Mouse (Mus musculus): ENCODE measurements around the gene Pla2g4b. TPM values are rescaled to one million over a fixed set of nuclear protein-coding genes. Genes with fewer than 3 reads are reported as not detected.

Pla2g4b gene
- polyA plus RNA-seq, 1 experiment from 2014 or later, result 3.6 TPM

DNA sequence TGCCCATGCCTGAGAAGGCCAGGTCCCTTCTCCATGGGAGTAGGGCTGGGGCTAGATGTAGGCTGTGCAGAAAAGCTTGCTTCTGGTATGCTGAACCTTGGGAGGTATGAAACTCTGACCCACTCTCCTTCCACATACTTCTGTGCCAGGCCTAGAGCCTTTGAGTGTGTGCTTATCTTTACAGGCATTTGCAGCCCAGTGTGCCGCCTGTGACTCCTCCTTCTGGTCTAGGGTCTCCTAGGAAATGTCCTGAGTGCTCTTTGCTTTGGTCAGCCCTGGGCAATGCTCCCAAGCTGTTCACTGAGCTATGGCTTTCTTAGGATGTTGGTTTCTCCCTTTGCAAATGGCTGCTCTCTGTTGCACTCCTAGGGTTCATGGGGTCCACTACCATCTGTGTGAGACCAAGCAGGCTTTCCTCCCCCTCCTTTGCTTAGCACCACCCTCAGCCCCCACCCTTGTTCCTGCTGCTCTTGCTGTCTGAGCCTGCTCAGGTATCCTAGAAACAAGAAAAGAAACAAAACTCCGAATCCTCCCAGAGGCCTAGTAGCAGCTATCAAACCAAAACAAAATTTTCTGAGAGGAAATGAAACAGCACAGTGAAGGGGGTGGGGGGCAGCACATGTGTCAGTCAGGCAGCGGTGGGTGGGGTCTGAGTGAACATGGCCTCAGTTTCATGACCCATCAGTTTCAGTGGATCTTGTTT, 32.2 kb upstream of the Pla2g4b start:
- Histone ChIP-seq H3K27ac (no peak overlapping the region), H3K36me3 (replicated peaks) (0 out of 2 replicates have a peak, but pooled peaks cover 2% of the 10 kb centered on the region), H3K27me3 (no peaks in the 10 kb centered on the region), H3K4me1 (no peaks in the 10 kb centered on the region), H3K9me3 (no peaks in the 10 kb centered on the region), H3K4me2 (no peak overlapping the region), H3K9ac (no peak overlapping the region), H3K4me3 (replicated peaks) (no peak overlapping the region)
- WGBS, result 84% methylated on average over 3 of the region's 3 CpGs
- no peak for ATAC-seq (ENCODE audit: low FRiP score)

DNA sequence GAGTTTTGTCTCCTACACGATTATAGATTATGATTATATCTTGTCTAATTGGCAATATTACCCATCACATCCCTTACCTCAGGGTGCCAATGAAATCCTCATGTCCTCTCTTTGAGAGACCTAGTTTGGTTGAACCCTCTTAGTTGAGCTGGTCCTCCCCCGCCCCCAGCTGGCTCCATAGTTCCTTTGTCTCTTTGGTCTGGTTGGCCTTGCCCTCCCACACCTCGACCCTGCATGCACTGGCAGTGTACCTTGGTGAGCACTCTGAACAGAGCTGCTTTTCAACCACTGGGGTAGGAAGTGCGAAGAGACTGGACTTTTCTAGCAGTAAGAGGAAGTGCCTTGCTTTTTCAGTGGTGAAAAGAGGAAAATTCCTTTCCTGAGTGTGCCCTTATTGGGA, 31.3 kb upstream of the Pla2g4b start:
- Histone ChIP-seq H3K27me3 (no peaks in the 10 kb centered on the region), H3K4me1 (no peaks in the 10 kb centered on the region), H3K9me3 (no peaks in the 10 kb centered on the region), H3K36me3 (replicated peaks) (0 out of 2 replicates have a peak, but pooled peaks cover 2% of the 10 kb centered on the region), H3K27ac (no peak overlapping the region), H3K4me2 (no peak overlapping the region), H3K4me3 (replicated peaks) (no peak overlapping the region), H3K9ac (no peak overlapping the region)
- no peak for ATAC-seq (ENCODE audit: low FRiP score)
- 81% methylated on average over 4 of the region's 4 CpGs for WGBS

DNA sequence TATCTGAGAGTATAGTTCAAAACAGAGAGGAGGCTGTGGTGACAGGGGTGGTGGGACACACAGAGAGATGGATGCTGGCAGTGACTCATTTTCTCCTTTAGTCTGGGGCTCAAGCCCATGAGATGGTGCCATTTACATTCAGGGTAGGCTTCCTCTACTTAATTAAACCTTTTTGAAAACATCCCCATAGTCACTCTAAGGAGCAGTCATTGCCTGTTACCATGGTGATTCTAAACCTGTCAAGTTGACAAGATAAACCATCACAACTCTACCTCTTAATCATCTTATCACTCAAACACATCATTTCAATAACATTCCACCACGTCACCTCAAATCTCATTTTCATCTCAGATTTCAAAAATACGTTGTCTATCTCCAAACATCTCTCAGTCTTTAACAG, 29.2 kb upstream of the Pla2g4b start:
- H3K36me3 ChIP-seq (replicated peaks), result 0 out of 2 replicates have a peak, but pooled peaks cover 2% of the 10 kb centered on the region
- no peaks in the 10 kb centered on the region for H3K9me3 ChIP-seq
- H3K9ac ChIP-seq, result no peak overlapping the region
- no peak overlapping the region for H3K4me3 ChIP-seq (replicated peaks)
- no peaks in the 10 kb centered on the region for H3K27me3 ChIP-seq
- H3K4me2 ChIP-seq, result no peak overlapping the region
- H3K27ac ChIP-seq, result no peak overlapping the region
- no peak for ATAC-seq (ENCODE audit: low FRiP score)
- WGBS, result 85% methylated on average over 2 of the region's 2 CpGs
- no peaks in the 10 kb centered on the region for H3K4me1 ChIP-seq

GRCm38 (mm10) chr2:120006696-120007095, 26.5 kb upstream of the Pla2g4b start:
- no peak overlapping the region for H3K4me3 ChIP-seq (replicated peaks)
- H3K4me1 ChIP-seq, result no peaks in the 10 kb centered on the region
- no peaks in the 10 kb centered on the region for H3K9me3 ChIP-seq
- WGBS, result 90% methylated on average over 7 of the region's 7 CpGs
- H3K27me3 ChIP-seq, result no peaks in the 10 kb centered on the region
- H3K4me2 ChIP-seq, result no peak overlapping the region
- H3K27ac ChIP-seq, result no peak overlapping the region
- ATAC-seq (ENCODE audit: low FRiP score), result no peak
- H3K36me3 ChIP-seq (replicated peaks), result no peaks in the 10 kb centered on the region
- H3K9ac ChIP-seq, result no peak overlapping the region

DNA sequence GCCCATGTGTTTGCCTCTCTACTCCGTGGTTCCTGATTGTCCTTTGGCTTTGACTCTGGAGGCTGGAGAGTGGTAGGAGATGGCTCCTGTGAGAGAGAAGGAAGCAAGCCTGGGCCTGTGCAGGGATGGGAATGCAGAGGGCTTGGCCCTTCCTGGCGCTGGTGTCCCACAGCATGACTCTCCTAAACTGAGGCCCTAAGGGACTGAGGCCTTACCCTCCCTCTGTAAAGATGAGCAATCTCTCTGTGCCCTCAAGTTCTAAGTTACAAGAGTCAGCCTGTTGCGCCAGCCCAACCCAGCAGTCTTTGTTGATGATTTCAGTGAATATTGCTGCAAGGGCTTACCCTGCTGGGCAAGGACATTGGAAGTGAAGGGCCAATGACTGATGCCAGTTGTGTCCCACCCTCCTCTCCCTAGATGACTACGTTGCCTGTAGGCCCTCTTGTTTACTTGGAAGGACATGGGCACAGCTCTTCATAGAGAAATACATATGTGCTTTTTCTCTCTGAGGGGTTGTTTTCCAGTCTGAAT, 25.5 kb upstream of the Pla2g4b start:
- 81% methylated on average over 4 of the region's 4 CpGs for WGBS
- ATAC-seq (ENCODE audit: low FRiP score), result no peak
- peaks cover 3% of the 10 kb centered on the region; the same call in 1 of the 2 replicates for H3K36me3 ChIP-seq (replicated peaks)
- no peak overlapping the region for H3K4me2 ChIP-seq
- no peaks in the 10 kb centered on the region for H3K9me3 ChIP-seq
- no peaks in the 10 kb centered on the region for H3K27me3 ChIP-seq
- no peak overlapping the region for H3K9ac ChIP-seq
- 0 out of 2 replicates have a peak overlapping the region, but pooled peaks have one; percentile 8 for H3K27ac ChIP-seq
- no peaks in the 10 kb centered on the region for H3K4me1 ChIP-seq
- no peak overlapping the region for H3K4me3 ChIP-seq (replicated peaks)

- Histone ChIP-seq H3K27ac (no peak overlapping the region), H3K4me2 (no peak overlapping the region), H3K4me1 (no peaks in the 10 kb centered on the region), H3K27me3 (no peaks in the 10 kb centered on the region), H3K36me3 (replicated peaks) (peaks cover 6% of the 10 kb centered on the region), H3K4me3 (replicated peaks) (no peak overlapping the region), H3K9me3 (no peaks in the 10 kb centered on the region), H3K9ac (no peak overlapping the region)
- 82% methylated on average over 4 of the region's 4 CpGs for WGBS
- no peak for ATAC-seq (ENCODE audit: low FRiP score)
These were observed 24.5 kb upstream of the Pla2g4b start for GRCm38 (mm10) chr2:120008672-120009071.

GRCm38 (mm10) chr2:120011462-120012200, 21.6 kb upstream of the Pla2g4b start:
- WGBS, result 84% methylated on average over 8 of the region's 8 CpGs
- no peak overlapping the region for H3K9ac ChIP-seq
- no peak overlapping the region for H3K27ac ChIP-seq
- H3K4me2 ChIP-seq, result no peak overlapping the region
- H3K9me3 ChIP-seq, result no peaks in the 10 kb centered on the region
- no peaks in the 10 kb centered on the region for H3K4me1 ChIP-seq
- no peaks in the 10 kb centered on the region for H3K27me3 ChIP-seq
- ATAC-seq (ENCODE audit: low FRiP score), result no peak
- no peak overlapping the region for H3K4me3 ChIP-seq (replicated peaks)
- peaks cover 16% of the 10 kb centered on the region for H3K36me3 ChIP-seq (replicated peaks)

DNA sequence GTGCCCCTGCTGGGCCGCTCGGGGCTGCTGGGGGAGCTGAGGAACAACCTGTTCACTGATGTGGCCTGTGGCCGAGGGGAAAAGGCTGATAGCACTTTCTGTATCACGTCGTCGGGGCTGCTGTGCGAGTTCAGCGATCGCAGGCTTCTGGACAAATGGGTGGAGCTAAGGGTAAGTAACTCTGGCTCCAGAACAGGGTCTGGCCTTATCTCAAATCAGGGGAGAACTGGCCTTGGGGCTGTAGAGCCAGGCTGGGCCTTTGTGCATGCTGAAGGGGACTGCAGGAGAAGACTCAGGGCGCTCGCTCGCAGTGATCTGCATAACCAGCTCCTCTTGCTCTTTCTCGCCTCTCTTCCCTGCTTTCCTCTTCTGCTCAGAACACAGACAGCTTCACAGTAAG, 20.3 kb upstream of the Pla2g4b start:
- Histone ChIP-seq H3K36me3 (replicated peaks) (peaks cover 29% of the 10 kb centered on the region), H3K4me1 (no peaks in the 10 kb centered on the region), H3K4me3 (replicated peaks) (no peak overlapping the region), H3K27ac (no peak overlapping the region), H3K4me2 (no peak overlapping the region), H3K9ac (no peak overlapping the region), H3K27me3 (no peaks in the 10 kb centered on the region), H3K9me3 (no peaks in the 10 kb centered on the region)
- no peak for ATAC-seq (ENCODE audit: low FRiP score)
- WGBS, result 87% methylated on average over 13 of the region's 13 CpGs

DNA sequence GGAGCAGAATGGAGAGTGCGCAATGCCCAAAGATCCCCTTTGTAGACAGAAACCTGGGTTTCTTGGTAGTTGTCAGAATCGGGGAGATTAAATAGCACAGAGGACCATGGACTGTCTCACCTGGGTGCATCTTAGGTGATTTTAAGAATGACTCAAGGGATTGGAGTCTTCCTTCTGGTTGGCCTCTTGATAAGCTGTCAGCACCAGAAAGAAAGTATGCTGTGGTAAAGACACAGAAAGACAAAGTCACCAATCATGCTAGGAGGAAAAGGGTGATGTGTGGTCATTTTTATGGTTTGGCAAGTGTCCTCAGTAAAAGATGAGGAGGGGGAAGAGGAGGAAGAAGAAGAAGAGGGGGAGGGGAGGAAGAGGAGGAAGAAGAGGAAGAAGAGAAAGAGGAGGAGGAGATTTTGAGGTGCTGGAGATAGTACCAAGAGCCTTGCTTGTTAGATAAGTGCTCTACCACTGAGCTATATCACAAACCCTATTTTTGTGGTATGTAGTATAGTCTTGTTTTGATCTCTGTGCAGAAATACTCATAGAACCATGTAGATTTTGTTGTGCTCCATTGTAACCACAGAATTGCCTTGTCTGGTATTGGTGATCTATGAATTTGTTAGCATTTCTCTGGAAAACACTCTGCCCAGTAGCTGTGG, 19.3 kb upstream of the Pla2g4b start:
- H3K9ac ChIP-seq, result no peak overlapping the region
- H3K4me2 ChIP-seq, result no peak overlapping the region
- ATAC-seq (ENCODE audit: low FRiP score), result no peak
- H3K36me3 ChIP-seq (replicated peaks), result peaks cover 39% of the 10 kb centered on the region
- 94% methylated on average over 2 of the region's 2 CpGs for WGBS
- no peaks in the 10 kb centered on the region for H3K9me3 ChIP-seq
- no peak overlapping the region for H3K4me3 ChIP-seq (replicated peaks)
- no peak overlapping the region for H3K27ac ChIP-seq
- no peaks in the 10 kb centered on the region for H3K4me1 ChIP-seq
- no peaks in the 10 kb centered on the region for H3K27me3 ChIP-seq

GRCm38 (mm10) chr2:120015882-120016281, 17.3 kb upstream of the Pla2g4b start:
- Histone ChIP-seq H3K36me3 (replicated peaks) (peaks cover 58% of the 10 kb centered on the region), H3K4me3 (replicated peaks) (no peak overlapping the region), H3K27me3 (no peaks in the 10 kb centered on the region), H3K9ac (no peak overlapping the region), H3K9me3 (no peaks in the 10 kb centered on the region), H3K27ac (no peak overlapping the region), H3K4me2 (no peak overlapping the region), H3K4me1 (no peaks in the 10 kb centered on the region)
- WGBS, result 92% methylated on average over 4 of the region's 4 CpGs
- ATAC-seq (ENCODE audit: low FRiP score), result no peak

- no peak overlapping the region for H3K9ac ChIP-seq
- no peak overlapping the region for H3K27ac ChIP-seq
- WGBS, result 90% methylated on average over 12 of the region's 12 CpGs
- no peaks in the 10 kb centered on the region for H3K27me3 ChIP-seq
- ATAC-seq (ENCODE audit: low FRiP score), result no peak
- no peaks in the 10 kb centered on the region for H3K4me1 ChIP-seq
- no peaks in the 10 kb centered on the region for H3K9me3 ChIP-seq
- H3K4me3 ChIP-seq (replicated peaks), result no peak overlapping the region
- H3K36me3 ChIP-seq (replicated peaks), result peaks cover 74% of the 10 kb centered on the region
- no peak overlapping the region for H3K4me2 ChIP-seq
These were observed 15.6 kb upstream of the Pla2g4b start for GRCm38 (mm10) chr2:120017599-120017998.

GRCm38 (mm10) chr2:120024337-120024736, 8.9 kb upstream of the Pla2g4b start:
- Histone ChIP-seq H3K9ac (no peak overlapping the region), H3K27me3 (no peaks in the 10 kb centered on the region), H3K4me2 (no peak overlapping the region), H3K9me3 (no peaks in the 10 kb centered on the region), H3K27ac (no peak overlapping the region), H3K36me3 (replicated peaks) (peaks cover 58% of the 10 kb centered on the region), H3K4me1 (peaks cover 15% of the 10 kb centered on the region), H3K4me3 (replicated peaks) (no peak overlapping the region)
- WGBS, result 86% methylated on average over 5 of the region's 5 CpGs
- ATAC-seq (ENCODE audit: low FRiP score), result no peak
